Mouse (Mus musculus): Measurements from ENCODE around the gene Alkbh4. TPM values are rescaled to one million over a fixed set of nuclear protein-coding genes. Genes with fewer than 3 reads are reported as not detected.

Gene Alkbh4
- polyA plus RNA-seq, 1 experiment from 2014 or later = 12.2 TPM

DNA sequence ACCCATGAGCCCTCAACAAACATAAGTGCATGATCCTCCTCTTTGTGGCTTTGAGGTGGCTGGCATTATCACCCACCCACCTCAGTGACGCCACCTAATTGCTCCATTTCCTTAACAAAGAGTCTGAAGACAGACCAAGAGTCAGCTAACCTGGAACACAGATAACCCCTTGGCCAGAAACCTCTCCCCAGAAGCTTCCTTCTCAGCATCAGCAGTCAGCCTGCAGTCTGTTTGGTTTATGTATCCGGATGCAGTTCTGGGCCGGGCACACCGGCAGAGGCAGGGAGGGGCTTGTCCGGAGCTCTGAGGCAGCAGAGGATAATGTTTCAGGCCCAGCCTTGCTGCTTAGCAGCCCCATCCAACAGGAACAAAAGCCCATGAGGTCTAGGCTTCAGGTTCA lies 43.6 kb downstream of the Alkbh4 start:
- WGBS = 54% methylated on average over 5 of the region's 5 CpGs
- no peak for TF ChIP-seq CTCF (IDR thresholded peaks at IDR 0.05; ENCODE audit: low read depth)
- H3K4me3 ChIP-seq (replicated peaks; ENCODE audit: low read depth, low read length) = no peak overlapping the region
- H3K27ac ChIP-seq = no peak overlapping the region
- H3K27me3 ChIP-seq (ENCODE audit: insufficient read depth, low read length) = no peaks in the 10 kb centered on the region
- no peak overlapping the region for H3K4me2 ChIP-seq (ENCODE audit: low read length)
- H3K4me1 ChIP-seq (replicated peaks; ENCODE audit: insufficient read depth, low read length) = no peaks in the 10 kb centered on the region
- H3K9me3 ChIP-seq (replicated peaks; ENCODE audit: low read length) = no peaks in the 10 kb centered on the region
- DNase-seq (ENCODE audit: low spot score) (peak; percentile 49), ATAC-seq (replicated peaks; ENCODE audit: low FRiP score, low read depth) (no peak)
- H3K36me3 ChIP-seq (ENCODE audit: insufficient read depth, low read length) = peaks cover 35% of the 10 kb centered on the region
- H3K9ac ChIP-seq (ENCODE audit: low read depth, low read length) = no peak overlapping the region

DNA sequence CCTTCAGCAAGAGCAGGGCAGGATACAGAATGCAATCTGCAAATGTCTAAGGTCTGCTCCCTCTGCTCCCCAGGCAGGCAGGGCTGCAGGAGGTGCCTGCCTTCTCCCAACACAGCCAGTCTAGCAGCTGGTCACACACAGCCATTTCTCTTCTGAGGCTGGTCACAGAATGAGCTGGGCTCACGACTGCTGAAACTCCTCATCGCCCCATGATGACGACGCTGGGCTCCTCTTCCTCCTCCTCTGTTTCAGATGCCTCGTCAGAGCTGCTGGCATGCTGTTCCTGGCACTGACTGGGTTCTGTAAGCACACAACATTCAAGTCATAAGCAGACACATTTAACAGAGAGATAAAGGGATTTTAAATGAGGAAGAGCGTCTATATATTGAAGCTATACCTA lies 45.3 kb downstream of the Alkbh4 start:
- H3K27me3 ChIP-seq (ENCODE audit: insufficient read depth, low read length) = no peaks in the 10 kb centered on the region
- 91% methylated on average over 6 of the region's 6 CpGs for WGBS
- H3K4me1 ChIP-seq (replicated peaks; ENCODE audit: insufficient read depth, low read length) = no peaks in the 10 kb centered on the region
- no peak for ATAC-seq (replicated peaks; ENCODE audit: low FRiP score, low read depth)
- peaks cover 41% of the 10 kb centered on the region for H3K36me3 ChIP-seq (ENCODE audit: insufficient read depth, low read length)
- no peak overlapping the region for H3K9ac ChIP-seq (ENCODE audit: low read depth, low read length)
- no peak for DNase-seq (ENCODE audit: low spot score)
- H3K4me3 ChIP-seq (replicated peaks; ENCODE audit: low read depth, low read length) = no peak overlapping the region
- H3K9me3 ChIP-seq (replicated peaks; ENCODE audit: low read length) = no peaks in the 10 kb centered on the region
- no peak overlapping the region for H3K27ac ChIP-seq
- no peak overlapping the region for H3K4me2 ChIP-seq (ENCODE audit: low read length)
- TF ChIP-seq CTCF (IDR thresholded peaks at IDR 0.05; ENCODE audit: low read depth) = no peak

DNA sequence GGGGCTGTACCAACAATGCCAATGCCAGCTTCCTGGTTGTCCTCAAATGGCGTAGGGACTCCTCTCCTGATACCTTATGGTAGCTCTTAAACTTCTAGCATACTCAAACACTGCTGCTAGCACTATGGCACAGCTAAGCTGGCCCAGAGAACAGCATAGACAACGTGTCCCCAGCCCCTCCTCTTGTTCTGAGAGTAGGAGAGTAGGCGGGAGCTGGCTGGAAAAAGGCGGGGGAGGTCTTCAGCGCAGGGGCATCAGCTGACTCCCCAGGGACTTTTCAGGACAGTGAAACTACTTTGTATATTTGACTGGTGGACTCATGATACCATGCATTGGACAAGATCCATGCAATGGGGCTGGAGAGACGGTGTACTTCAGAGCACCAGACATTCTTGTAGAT lies 46.1 kb downstream of the Alkbh4 start:
- Histone ChIP-seq H3K27ac (no peak overlapping the region), H3K4me1 (replicated peaks; ENCODE audit: insufficient read depth, low read length) (no peaks in the 10 kb centered on the region), H3K27me3 (ENCODE audit: insufficient read depth, low read length) (no peaks in the 10 kb centered on the region), H3K4me2 (ENCODE audit: low read length) (no peak overlapping the region), H3K4me3 (replicated peaks; ENCODE audit: low read depth, low read length) (no peak overlapping the region), H3K36me3 (ENCODE audit: insufficient read depth, low read length) (peaks cover 41% of the 10 kb centered on the region), H3K9me3 (replicated peaks; ENCODE audit: low read length) (no peaks in the 10 kb centered on the region), H3K9ac (ENCODE audit: low read depth, low read length) (no peak overlapping the region)
- DNase-seq (ENCODE audit: low spot score) = no peak
- TF ChIP-seq CTCF (IDR thresholded peaks at IDR 0.05; ENCODE audit: low read depth) = no peak
- 88% methylated on average over 6 of the region's 6 CpGs for WGBS
- ATAC-seq (replicated peaks; ENCODE audit: low FRiP score, low read depth) = no peak

- H3K27me3 ChIP-seq (ENCODE audit: insufficient read depth, low read length) = no peaks in the 10 kb centered on the region
- no peaks in the 10 kb centered on the region for H3K9me3 ChIP-seq (replicated peaks; ENCODE audit: low read length)
- TF ChIP-seq CTCF (IDR thresholded peaks at IDR 0.05; ENCODE audit: low read depth) = no peak
- no peak overlapping the region for H3K9ac ChIP-seq (ENCODE audit: low read depth, low read length)
- no peak for DNase-seq (ENCODE audit: low spot score)
- H3K36me3 ChIP-seq (ENCODE audit: insufficient read depth, low read length) = peaks cover 40% of the 10 kb centered on the region
- H3K4me3 ChIP-seq (replicated peaks; ENCODE audit: low read depth, low read length) = no peak overlapping the region
- 92% methylated on average over 4 of the region's 4 CpGs for WGBS
- H3K4me2 ChIP-seq (ENCODE audit: low read length) = no peak overlapping the region
- no peak overlapping the region for H3K27ac ChIP-seq
- ATAC-seq (replicated peaks; ENCODE audit: low FRiP score, low read depth) = no peak
- H3K4me1 ChIP-seq (replicated peaks; ENCODE audit: insufficient read depth, low read length) = no peaks in the 10 kb centered on the region
These were observed 46.9 kb downstream of the Alkbh4 start for GRCm38 (mm10) chr5:136182830-136183229.

DNA sequence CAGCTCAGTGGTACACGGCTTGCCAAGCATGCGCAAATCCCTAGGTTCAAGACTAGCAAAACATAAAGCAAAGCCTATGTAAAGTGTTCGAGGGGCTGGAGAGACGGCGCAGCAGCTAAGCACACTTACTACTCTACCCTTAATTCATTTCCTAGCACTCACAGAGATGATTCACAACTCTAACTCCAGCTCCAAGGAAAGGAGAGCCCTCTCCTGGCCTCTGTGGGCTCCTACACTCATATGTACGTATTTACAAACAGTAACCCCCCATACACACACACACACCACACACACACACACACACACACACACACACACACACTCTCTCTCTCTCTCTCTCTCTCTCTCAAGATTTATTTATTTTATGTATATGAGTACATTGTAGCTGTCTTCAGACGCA lies 47.8 kb downstream of the Alkbh4 start:
- Histone ChIP-seq H3K4me2 (ENCODE audit: low read length) (no peak overlapping the region), H3K4me3 (replicated peaks; ENCODE audit: low read depth, low read length) (no peak overlapping the region), H3K27me3 (ENCODE audit: insufficient read depth, low read length) (no peaks in the 10 kb centered on the region), H3K4me1 (replicated peaks; ENCODE audit: insufficient read depth, low read length) (no peaks in the 10 kb centered on the region), H3K9ac (ENCODE audit: low read depth, low read length) (no peak overlapping the region), H3K36me3 (ENCODE audit: insufficient read depth, low read length) (peaks cover 40% of the 10 kb centered on the region), H3K9me3 (replicated peaks; ENCODE audit: low read length) (no peaks in the 10 kb centered on the region), H3K27ac (no peak overlapping the region)
- ATAC-seq (replicated peaks; ENCODE audit: low FRiP score, low read depth) (no peak), DNase-seq (ENCODE audit: low spot score) (no peak)
- 91% methylated on average over 7 of the region's 7 CpGs for WGBS
- TF ChIP-seq CTCF (IDR thresholded peaks at IDR 0.05; ENCODE audit: low read depth) = peak; percentile 34; the same call in 1 of the 2 replicates

DNA sequence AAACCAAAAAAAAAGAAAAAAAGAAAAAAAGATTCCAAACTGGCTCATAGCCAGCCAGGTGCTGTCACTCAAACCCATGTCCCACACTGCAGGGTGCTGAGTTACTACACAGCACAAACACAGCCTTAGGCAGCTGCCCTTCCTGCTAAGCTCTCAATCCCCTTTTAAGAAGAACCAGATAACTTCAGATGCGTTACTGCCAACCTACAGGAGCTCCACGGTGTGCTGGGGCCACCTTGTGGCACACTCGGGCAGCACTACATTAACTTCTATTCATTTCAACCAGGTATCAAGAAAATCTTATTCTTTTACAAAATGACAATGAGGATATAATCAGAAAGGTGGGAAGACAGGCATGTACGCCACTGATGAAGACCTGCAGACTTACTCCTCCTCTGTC lies 50.8 kb downstream of the Alkbh4 start:
- Histone ChIP-seq H3K4me2 (ENCODE audit: low read length) (no peak overlapping the region), H3K4me3 (replicated peaks; ENCODE audit: low read depth, low read length) (no peak overlapping the region), H3K36me3 (ENCODE audit: insufficient read depth, low read length) (peaks cover 31% of the 10 kb centered on the region), H3K27me3 (ENCODE audit: insufficient read depth, low read length) (no peaks in the 10 kb centered on the region), H3K9ac (ENCODE audit: low read depth, low read length) (no peak overlapping the region), H3K27ac (no peak overlapping the region), H3K4me1 (replicated peaks; ENCODE audit: insufficient read depth, low read length) (no peaks in the 10 kb centered on the region), H3K9me3 (replicated peaks; ENCODE audit: low read length) (no peaks in the 10 kb centered on the region)
- WGBS = 41% methylated on average over 4 of the region's 4 CpGs
- DNase-seq (ENCODE audit: low spot score) (peak; percentile 83), ATAC-seq (replicated peaks; ENCODE audit: low FRiP score, low read depth) (0 out of 2 replicates have a peak, but pooled peaks have one; percentile 21)
- peak; percentile 88 for TF ChIP-seq CTCF (IDR thresholded peaks at IDR 0.05; ENCODE audit: low read depth)

Small RNAs within 50 kb of the gene (microRNA-seq; reads per million reads assigned to microRNA genes)
- not detected for gene Mir7035

Other genes with a start within 250 kb of the Alkbh4 start
- gene Hspb1, start 248.2 kb upstream of the Alkbh4 start, polyA plus RNA-seq (2015; fragmentation: Nextera tagmentation; extraction: Ambion mirVana) = 99.9 and 113 TPM in 2 replicates
- 89.4 and 105 TPM in 2 replicates for gene Ywhag, start 201.5 kb upstream of the Alkbh4 start, polyA plus RNA-seq (2015; fragmentation: Nextera tagmentation; extraction: Ambion mirVana)
- gene Ssc4d, start 161.6 kb upstream of the Alkbh4 start, polyA plus RNA-seq (2015; fragmentation: Nextera tagmentation; extraction: Ambion mirVana) = 6.7 and 7.5 TPM in 2 replicates
- gene Zp3, start 156.0 kb upstream of the Alkbh4 start, polyA plus RNA-seq (2015; fragmentation: Nextera tagmentation; extraction: Ambion mirVana) = 0.13 and 0.16 TPM in 2 replicates
- 21.8 and 22.7 TPM in 2 replicates for gene Dtx2, start 141.3 kb upstream of the Alkbh4 start, polyA plus RNA-seq (2015; fragmentation: Nextera tagmentation; extraction: Ambion mirVana)
- gene Upk3b, start 97.7 kb upstream of the Alkbh4 start, polyA plus RNA-seq (2015; fragmentation: Nextera tagmentation; extraction: Ambion mirVana) = 5.1 and 6.0 TPM in 2 replicates
- 4.0 and 6.1 TPM in 2 replicates for gene Upk3bl, start 81.7 kb upstream of the Alkbh4 start, polyA plus RNA-seq (2015; fragmentation: Nextera tagmentation; extraction: Ambion mirVana)
- gene Rasa4, start 52.2 kb upstream of the Alkbh4 start, polyA plus RNA-seq (2015; fragmentation: Nextera tagmentation; extraction: Ambion mirVana) = 8.8 and 9.9 TPM in 2 replicates
- 239 and 250 TPM in 2 replicates for gene Polr2j, start 19.5 kb upstream of the Alkbh4 start, polyA plus RNA-seq (2015; fragmentation: Nextera tagmentation; extraction: Ambion mirVana)
- 21.6 and 23.1 TPM in 2 replicates for gene Lrwd1, start 72 bp upstream of the Alkbh4 start, polyA plus RNA-seq (2015; fragmentation: Nextera tagmentation; extraction: Ambion mirVana)
- 6.2 and 6.9 TPM in 2 replicates for gene Orai2, start 34.6 kb downstream of the Alkbh4 start, polyA plus RNA-seq (2015; fragmentation: Nextera tagmentation; extraction: Ambion mirVana)
- gene Prkrip1, start 62.8 kb downstream of the Alkbh4 start, polyA plus RNA-seq (2015; fragmentation: Nextera tagmentation; extraction: Ambion mirVana) = 44.2 and 46.6 TPM in 2 replicates
- gene Sh2b2, start 110.4 kb downstream of the Alkbh4 start, polyA plus RNA-seq (2015; fragmentation: Nextera tagmentation; extraction: Ambion mirVana) = 3.1 and 4.1 TPM in 2 replicates